Comparison of ENCODE assay signal across 25 mouse cellular contexts in the genomic region with DNA sequence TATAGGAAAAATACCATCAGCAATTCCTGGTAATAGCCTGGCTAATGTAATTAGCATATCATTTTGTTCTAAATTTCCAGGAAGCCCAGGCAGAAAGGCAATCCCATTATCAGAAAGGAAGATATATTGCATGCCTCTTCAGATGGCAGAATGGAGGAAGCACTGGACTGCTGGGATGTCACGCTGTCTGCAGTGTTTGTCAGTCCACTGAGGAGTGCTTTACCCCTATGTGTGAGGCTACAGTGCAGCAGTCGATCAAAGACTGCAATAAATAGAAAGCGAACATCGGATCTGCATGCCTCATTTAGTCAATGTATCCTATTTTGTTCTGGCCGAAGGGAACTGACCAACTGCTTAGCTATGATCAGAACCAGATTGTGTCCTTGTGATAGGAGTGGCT. TPM values are rescaled to one million over a fixed set of nuclear protein-coding genes. Genes with fewer than 3 reads are reported as not detected.
DNase-seq lines count a peak whose midpoint lies in the region; ATAC-seq lines count a peak whose summit lies in the region.
"Had no signal": no experiment of that assay in that cellular context is flagged by ENCODE, and none has a peak within 500 bp of the region (broad histone marks: within the 10 kb centered on the region; RNA-seq: fewer than 3 reads in every experiment).

No protein-coding gene starts in this region.

- 64% methylated on average over 5 of the region's 5 CpGs for WGBS in forebrain, embryonic 13.5 days
- WGBS in forebrain, embryonic 15.5 days: 73% methylated on average over 5 of the region's 5 CpGs
- WGBS in midbrain, embryonic 13.5 days: 59% methylated on average over 5 of the region's 5 CpGs
- WGBS in midbrain, embryonic 10.5 days: 89% methylated on average over 5 of the region's 5 CpGs
- 38% methylated on average over 5 of the region's 5 CpGs for WGBS in hindbrain, embryonic 15.5 days
- 13% methylated on average over 5 of the region's 5 CpGs for WGBS in neural tube, embryonic 14.5 days

- no peaks in the 10 kb centered on the region for H3K36me3 ChIP-seq in forebrain, embryonic 13.5 days (ENCODE audit: poor library complexity, severe bottlenecking)
- no peaks in the 10 kb centered on the region for H3K36me3 ChIP-seq in forebrain, embryonic 15.5 days
- no peaks in the 10 kb centered on the region for H3K36me3 ChIP-seq in midbrain, embryonic 13.5 days
- H3K36me3 ChIP-seq in midbrain, embryonic 10.5 days: no peaks in the 10 kb centered on the region
- no peaks in the 10 kb centered on the region for H3K36me3 ChIP-seq in hindbrain, embryonic 15.5 days
- H3K36me3 ChIP-seq in neural tube, embryonic 14.5 days (ENCODE audit: control insufficient read depth, insufficient read depth, low read length): no peaks in the 10 kb centered on the region
- H3K36me3 ChIP-seq: embryonic facial prominence, embryonic 12.5 days; limb, embryonic 13.5 days; lung, embryonic 15.5 days had no signal

- H3K4me2 ChIP-seq in forebrain, embryonic 13.5 days: no peak overlapping the region
- no peak overlapping the region for H3K4me2 ChIP-seq in forebrain, embryonic 15.5 days (replicated peaks)
- no peak overlapping the region for H3K4me2 ChIP-seq in midbrain, embryonic 13.5 days (replicated peaks)
- H3K4me2 ChIP-seq in hindbrain, embryonic 15.5 days: no peak overlapping the region
- H3K4me2 ChIP-seq in neural tube, embryonic 14.5 days (ENCODE audit: low read depth, low read length): no peak overlapping the region
- H3K4me2 ChIP-seq: embryonic facial prominence, embryonic 12.5 days; limb, embryonic 13.5 days; liver, embryonic 11.5 days; lung, embryonic 15.5 days had no signal

- DNase-seq in midbrain, embryonic 10.5 days (ENCODE audit: low spot score): no peak
- DNase-seq in lung, postnatal 14 days: no peak
- DNase-seq: adrenal gland, postnatal 25 days; cerebellum, adult 18-20 months; cerebellum, postnatal 10 days; heart, postnatal 14 days; kidney, adult 8-10 months; kidney, postnatal 4 days; lung, postnatal 36 days; right cerebral cortex, postnatal 4 days; thymus, adult 18-20 months; thymus, postnatal 25 days had no signal

- 0 out of 2 replicates have a peak, but pooled peaks cover 3% of the 10 kb centered on the region for H3K4me1 ChIP-seq in forebrain, embryonic 13.5 days
- no peaks in the 10 kb centered on the region for H3K4me1 ChIP-seq in forebrain, embryonic 15.5 days
- H3K4me1 ChIP-seq in midbrain, embryonic 13.5 days (replicated peaks): no peaks in the 10 kb centered on the region
- no peaks in the 10 kb centered on the region for H3K4me1 ChIP-seq in midbrain, embryonic 10.5 days
- 0 out of 2 replicates have a peak, but pooled peaks cover 7% of the 10 kb centered on the region for H3K4me1 ChIP-seq in hindbrain, embryonic 15.5 days (replicated peaks)
- peaks cover 4% of the 10 kb centered on the region; the same call in 1 of the 2 replicates for H3K4me1 ChIP-seq in neural tube, embryonic 14.5 days (ENCODE audit: control insufficient read depth, insufficient read depth, low read length)
- H3K4me1 ChIP-seq: embryonic facial prominence, embryonic 12.5 days; lung, embryonic 15.5 days had no signal

- ATAC-seq in forebrain, embryonic 13.5 days: peak; percentile 41; the same call in 1 of the 2 replicates
- ATAC-seq in forebrain, embryonic 15.5 days (replicated peaks): no peak
- ATAC-seq in midbrain, embryonic 13.5 days: no peak
- peak; percentile 68; the same call in 1 of the 2 replicates for ATAC-seq in hindbrain, embryonic 15.5 days (ENCODE audit: low FRiP score, low read depth)
- ATAC-seq in neural tube, embryonic 14.5 days (ENCODE audit: low read depth): peak; percentile 76
- ATAC-seq: intestine, embryonic 16.5 days; midbrain, embryonic 16.5 days had no signal

- no peak overlapping the region for H3K27ac ChIP-seq in forebrain, embryonic 13.5 days
- H3K27ac ChIP-seq in forebrain, embryonic 15.5 days (replicated peaks): no peak overlapping the region
- peak overlapping the region; percentile 14; the same call in 1 of the 2 replicates for H3K27ac ChIP-seq in midbrain, embryonic 13.5 days
- H3K27ac ChIP-seq in midbrain, embryonic 10.5 days (replicated peaks): no peak overlapping the region
- no peak overlapping the region for H3K27ac ChIP-seq in hindbrain, embryonic 15.5 days (replicated peaks)
- 0 out of 2 replicates have a peak overlapping the region, but pooled peaks have one; percentile 6 for H3K27ac ChIP-seq in neural tube, embryonic 14.5 days (ENCODE audit: low read depth, low read length)
- H3K27ac ChIP-seq: embryonic facial prominence, embryonic 12.5 days; kidney, postnatal 0 days; limb, embryonic 13.5 days; lung, embryonic 15.5 days; stomach, postnatal 0 days had no signal

- H3K4me3 ChIP-seq in forebrain, embryonic 13.5 days: no peak overlapping the region
- H3K4me3 ChIP-seq in forebrain, embryonic 15.5 days: no peak overlapping the region
- H3K4me3 ChIP-seq in midbrain, embryonic 13.5 days (replicated peaks): no peak overlapping the region
- no peak overlapping the region for H3K4me3 ChIP-seq in midbrain, embryonic 10.5 days
- no peak overlapping the region for H3K4me3 ChIP-seq in hindbrain, embryonic 15.5 days
- no peak overlapping the region for H3K4me3 ChIP-seq in neural tube, embryonic 14.5 days (ENCODE audit: low read depth, low read length)
- H3K4me3 ChIP-seq: embryonic facial prominence, embryonic 12.5 days; limb, embryonic 13.5 days; lung, embryonic 15.5 days had no signal

- H3K9ac ChIP-seq in forebrain, embryonic 13.5 days: no peak overlapping the region
- H3K9ac ChIP-seq in forebrain, embryonic 15.5 days (replicated peaks): no peak overlapping the region
- H3K9ac ChIP-seq in midbrain, embryonic 13.5 days (replicated peaks): no peak overlapping the region
- no peak overlapping the region for H3K9ac ChIP-seq in hindbrain, embryonic 15.5 days
- H3K9ac ChIP-seq in neural tube, embryonic 14.5 days (replicated peaks; ENCODE audit: low read depth, low read length): no peak overlapping the region
- H3K9ac ChIP-seq: embryonic facial prominence, embryonic 12.5 days; limb, embryonic 13.5 days; lung, embryonic 15.5 days had no signal

- no peaks in the 10 kb centered on the region for H3K9me3 ChIP-seq in forebrain, embryonic 13.5 days (replicated peaks)
- no peaks in the 10 kb centered on the region for H3K9me3 ChIP-seq in forebrain, embryonic 15.5 days
- H3K9me3 ChIP-seq in midbrain, embryonic 13.5 days: no peaks in the 10 kb centered on the region
- H3K9me3 ChIP-seq in midbrain, embryonic 10.5 days (replicated peaks): no peaks in the 10 kb centered on the region
- H3K9me3 ChIP-seq in hindbrain, embryonic 15.5 days: no peaks in the 10 kb centered on the region
- no peaks in the 10 kb centered on the region for H3K9me3 ChIP-seq in neural tube, embryonic 14.5 days (ENCODE audit: control insufficient read depth, low read length)
- H3K9me3 ChIP-seq: embryonic facial prominence, embryonic 12.5 days; limb, embryonic 13.5 days; lung, embryonic 15.5 days had no signal

- H3K27me3 ChIP-seq in forebrain, embryonic 13.5 days: peaks cover 17% of the 10 kb centered on the region
- 0 out of 2 replicates have a peak, but pooled peaks cover 4% of the 10 kb centered on the region for H3K27me3 ChIP-seq in forebrain, embryonic 15.5 days
- no peaks in the 10 kb centered on the region for H3K27me3 ChIP-seq in midbrain, embryonic 13.5 days
- H3K27me3 ChIP-seq in midbrain, embryonic 10.5 days (ENCODE audit: low read depth, poor library complexity, severe bottlenecking): no peaks in the 10 kb centered on the region
- H3K27me3 ChIP-seq in hindbrain, embryonic 15.5 days: no peaks in the 10 kb centered on the region
- no peaks in the 10 kb centered on the region for H3K27me3 ChIP-seq in neural tube, embryonic 14.5 days (ENCODE audit: control insufficient read depth, insufficient read depth, low read length)
- H3K27me3 ChIP-seq: embryonic facial prominence, embryonic 12.5 days; limb, embryonic 13.5 days; lung, embryonic 15.5 days had no signal

RNA-seq across cellular contexts. Expression of gene Slc36a4, which starts 57.3 kb away (rescaled TPM):
- polyA plus RNA-seq in forebrain, embryonic 13.5 days (2015; fragmentation: Nextera tagmentation; extraction: Ambion mirVana): 21.5 and 23.5 TPM in 2 replicates
- 28.6 and 29.8 TPM in 2 replicates for polyA plus RNA-seq in forebrain, embryonic 15.5 days (2015; fragmentation: Nextera tagmentation; extraction: Ambion mirVana)
- polyA plus RNA-seq in midbrain, embryonic 13.5 days (2015; fragmentation: Nextera tagmentation; extraction: Ambion mirVana): 21.1 and 23.2 TPM in 2 replicates
- polyA plus RNA-seq in midbrain, embryonic 10.5 days (2016; fragmentation: Nextera tagmentation; extraction: Ambion mirVana): 9.4 and 12.3 TPM in 2 replicates
- polyA plus RNA-seq in hindbrain, embryonic 15.5 days (2015; fragmentation: Nextera tagmentation; extraction: Ambion mirVana): 26.9 and 30.5 TPM in 2 replicates
- polyA plus RNA-seq in neural tube, embryonic 14.5 days (2014; fragmentation: Nextera tagmentation; extraction: Ambion mirVana): 36.5 and 57.4 TPM in 2 replicates

Comparison
In these comparisons a context has a peak if more than half of its experiments do, and no peak if none do; other contexts are left out.
1. ATAC-seq: peak in forebrain, embryonic 13.5 days (single experiment), hindbrain, embryonic 15.5 days (single experiment) and neural tube, embryonic 14.5 days (single experiment); none in forebrain, embryonic 15.5 days (single experiment) and midbrain, embryonic 13.5 days (single experiment).
2. H3K27ac ChIP-seq: peak in midbrain, embryonic 13.5 days (single experiment) and neural tube, embryonic 14.5 days (single experiment); none in forebrain, embryonic 13.5 days (single experiment), forebrain, embryonic 15.5 days (single experiment), midbrain, embryonic 10.5 days (single experiment) and hindbrain, embryonic 15.5 days (single experiment).